10 mouse cellular contexts compared by ENCODE assay signal in the genomic region with DNA sequence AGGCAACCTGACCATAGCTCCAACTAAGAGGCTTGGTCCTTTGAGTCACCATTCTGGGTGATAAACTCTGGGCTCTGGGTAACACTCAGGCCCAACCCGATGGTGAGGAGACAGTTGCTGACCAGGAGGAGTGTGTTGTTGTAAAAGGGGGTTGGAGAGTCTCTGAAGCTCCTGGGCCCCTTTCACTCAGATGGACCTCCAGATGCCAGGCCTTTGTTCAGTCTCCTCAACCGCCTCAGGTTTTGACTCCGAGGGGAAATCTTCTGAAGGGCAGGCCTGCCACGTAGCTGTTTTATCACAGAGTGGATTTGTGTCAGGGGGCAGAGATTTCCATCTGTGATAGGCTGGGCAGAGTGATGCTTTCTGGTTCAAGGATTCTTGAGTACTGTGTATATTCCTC. TPM values are rescaled to one million over a fixed set of nuclear protein-coding genes. Genes with fewer than 3 reads are reported as not detected.
DNase-seq lines count a peak whose midpoint lies in the region; ATAC-seq and TF ChIP-seq lines count a peak whose summit lies in the region.
"Had no signal": no experiment of that assay in that cellular context is flagged by ENCODE, and none has a peak within 500 bp of the region (broad histone marks: within the 10 kb centered on the region; RNA-seq: fewer than 3 reads in every experiment).

No protein-coding gene starts in this region.

- WGBS in heart, embryonic 10.5 days, result 19% methylated on average over 4 of the region's 4 CpGs
- WGBS in hindbrain, embryonic 10.5 days, result 3% methylated on average over 4 of the region's 4 CpGs
- 3% methylated on average over 4 of the region's 4 CpGs for WGBS in midbrain, embryonic 12.5 days

- H3K27ac ChIP-seq in heart, embryonic 10.5 days, result peak overlapping the region; percentile 78
- no peak overlapping the region for H3K27ac ChIP-seq in ES-Bruce4 (ENCODE audit: insufficient read depth, low read length)
- peak overlapping the region; percentile 95 for H3K27ac ChIP-seq in hindbrain, embryonic 10.5 days
- peak overlapping the region; percentile 99 for H3K27ac ChIP-seq in midbrain, embryonic 12.5 days (replicated peaks)

- H3K9ac ChIP-seq in ES-Bruce4 (ENCODE audit: low read depth, poor library complexity, severe bottlenecking), result 0 out of 2 replicates have a peak overlapping the region, but pooled peaks have one; percentile 9
- H3K9ac ChIP-seq in midbrain, embryonic 12.5 days (replicated peaks), result no peak overlapping the region; the same call in 1 of the 2 replicates

- DNase-seq in heart, embryonic 10.5 days (ENCODE audit: low spot score), result no peak
- DNase-seq in heart, postnatal 36 days, result no peak
- DNase-seq in hindbrain, embryonic 10.5 days (ENCODE audit: low spot score), result no peak
- no peak for DNase-seq in right cerebral cortex, postnatal 4 days
- no peak for DNase-seq in frontal cortex, postnatal 36 days (ENCODE audit: low spot score in 2 of 2)
- DNase-seq in c-Kit-positive CD71-positive TER-119-positive erythroid progenitor cells, embryonic 14.5 days (ENCODE audit: low spot score), result no peak
- DNase-seq: heart, postnatal 4 days had no signal

- H3K4me1 ChIP-seq in heart, embryonic 10.5 days, result peaks cover 66% of the 10 kb centered on the region
- peaks cover 3% of the 10 kb centered on the region for H3K4me1 ChIP-seq in ES-Bruce4 (ENCODE audit: control insufficient read depth, insufficient read depth, low read length)
- H3K4me1 ChIP-seq in hindbrain, embryonic 10.5 days (replicated peaks), result peaks cover 99% of the 10 kb centered on the region
- peaks cover 94% of the 10 kb centered on the region for H3K4me1 ChIP-seq in midbrain, embryonic 12.5 days

- ATAC-seq in midbrain, embryonic 12.5 days (ENCODE audit: low FRiP score, low read depth), result no peak; the same call in 1 of the 2 replicates

- H3K4me2 ChIP-seq in midbrain, embryonic 12.5 days (replicated peaks), result peak overlapping the region; percentile 47

- no peaks in the 10 kb centered on the region for H3K9me3 ChIP-seq in heart, embryonic 10.5 days
- no peaks in the 10 kb centered on the region for H3K9me3 ChIP-seq in ES-Bruce4 (replicated peaks; ENCODE audit: control insufficient read depth, insufficient read depth, low read length, poor library complexity, severe bottlenecking)
- no peaks in the 10 kb centered on the region for H3K9me3 ChIP-seq in hindbrain, embryonic 10.5 days
- H3K9me3 ChIP-seq in midbrain, embryonic 12.5 days, result no peaks in the 10 kb centered on the region

- intact Hi-C loops in heart, postnatal 36 days (cut with DNase I), result no loop called here

- no peaks in the 10 kb centered on the region for H3K36me3 ChIP-seq in heart, embryonic 10.5 days
- H3K36me3 ChIP-seq in ES-Bruce4 (ENCODE audit: control insufficient read depth, insufficient read depth, low read length, poor library complexity, severe bottlenecking), result no peaks in the 10 kb centered on the region
- H3K36me3 ChIP-seq in hindbrain, embryonic 10.5 days, result no peaks in the 10 kb centered on the region
- H3K36me3 ChIP-seq in midbrain, embryonic 12.5 days, result no peaks in the 10 kb centered on the region

- no peak for TF ChIP-seq POLR2A in ES-Bruce4 (IDR thresholded peaks at IDR 0.05; ENCODE audit: insufficient read depth, low read length)

- peak overlapping the region; percentile 29; the same call in 1 of the 2 replicates for H3K4me3 ChIP-seq in heart, embryonic 10.5 days
- H3K4me3 ChIP-seq in ES-Bruce4 (ENCODE audit: low read depth, low read length), result no peak overlapping the region
- H3K4me3 ChIP-seq in hindbrain, embryonic 10.5 days, result peak overlapping the region; percentile 41
- no peak overlapping the region for H3K4me3 ChIP-seq in midbrain, embryonic 12.5 days
- H3K4me3 ChIP-seq: erythroblast, embryonic 14.5 days had no signal

- TF ChIP-seq EP300 in ES-Bruce4 (IDR thresholded peaks at IDR 0.05; ENCODE audit: insufficient read depth, low read depth, low read length), result no peak

- H3K27me3 ChIP-seq in heart, embryonic 10.5 days (ENCODE audit: insufficient read depth, poor library complexity, severe bottlenecking), result no peaks in the 10 kb centered on the region
- no peaks in the 10 kb centered on the region for H3K27me3 ChIP-seq in ES-Bruce4 (ENCODE audit: control insufficient read depth, insufficient read depth, low read length, poor library complexity, severe bottlenecking)
- no peaks in the 10 kb centered on the region for H3K27me3 ChIP-seq in hindbrain, embryonic 10.5 days (ENCODE audit: insufficient read depth, poor library complexity, severe bottlenecking)
- H3K27me3 ChIP-seq in midbrain, embryonic 12.5 days, result no peaks in the 10 kb centered on the region

- TF ChIP-seq CTCF in ES-Bruce4 (IDR thresholded peaks at IDR 0.05; ENCODE audit: low read depth, low read length), result no peak

RNA-seq across cellular contexts. Expression of gene A3galt2, which starts 38.9 kb away (rescaled TPM):
- polyA plus RNA-seq in heart, embryonic 10.5 days (2016; fragmentation: Nextera tagmentation; extraction: Ambion mirVana), result 0.04 and 0.10 TPM in 2 replicates
- under 1 TPM in 1 of 2 experiments, not detected in 1; 0.08 TPM for total RNA-seq in heart, postnatal 36 days (2021)
- polyA plus RNA-seq in ES-Bruce4 (2011; ENCODE audit: insufficient read depth, insufficient read length, low read depth, missing spikeins), result not detected in 2 replicates
- polyA plus RNA-seq in hindbrain, embryonic 10.5 days (2016; fragmentation: Nextera tagmentation; extraction: Ambion mirVana), result 0.18 and 0.26 TPM in 2 replicates
- 0.56 and 0.59 TPM in 2 replicates for polyA plus RNA-seq in midbrain, embryonic 12.5 days (2016; fragmentation: Nextera tagmentation; extraction: Ambion mirVana)
- polyA plus RNA-seq: erythroblast, embryonic 14.5 days had no signal

Comparison
In these comparisons a context has a peak if more than half of its experiments do, and no peak if none do; other contexts are left out.
1. H3K4me3 ChIP-seq: peak in heart, embryonic 10.5 days (single experiment) and hindbrain, embryonic 10.5 days (single experiment); none in ES-Bruce4 (single experiment) and midbrain, embryonic 12.5 days (single experiment).